Mouse (Mus musculus) CH12.LX (cell line): Measurements from ENCODE around the gene Efna4.

Experiments
- CTCF ChIP-seq, 2 experiments: IDR thresholded peaks in 1 of 2; conservative IDR thresholded peaks in 1 of 2; 2 replicates each; pipeline ENCODE4 v1.5.1; 2011 to 2012; ENCODE audit warnings: low read depth in 2 of 2, low read length in 2 of 2, improper control_type of control experiment in 1 of 2, inconsistent platforms in 1 of 2, mild to moderate bottlenecking in 1 of 2, moderate library complexity in 1 of 2
- EP300 ChIP-seq: IDR thresholded peaks from 2 replicates; pipeline ENCODE4 v1.6.1; 2011; ENCODE audit warnings: low read length, improper control_type of control experiment
- POLR2A ChIP-seq: IDR thresholded peaks from 2 replicates; pipeline ENCODE4 v1.6.1; 2011; ENCODE audit warnings: low read depth, mild to moderate bottlenecking, improper control_type of control experiment, low read length
- POLR2AphosphoS2 ChIP-seq: IDR thresholded peaks from 2 replicates; pipeline ENCODE4 v1.6.1; 2011; ENCODE audit warnings: low read depth, low read length, improper control_type of control experiment

- TF ChIP-seq CTCF (conservative IDR thresholded peaks at IDR 0.05 in 1 of 2, IDR thresholded peaks at IDR 0.05 in 1 of 2; ENCODE audit: low read depth in 2 of 2, low read length in 2 of 2) (no peak), POLR2A (no peak), POLR2AphosphoS2 (no peak), EP300 (no peak)
Measured at GRCm38 (mm10) chr3:89336529-89336928, 1.3 kb downstream of the Efna4 start.
